Mouse (Mus musculus) MEL-GATA-1-ER (cell line): Measurements from ENCODE around the gene Foxs1.

Experiments used
- DNase-seq: peaks from one replicate; pipeline ENCODE4 v3.0.0-alpha.2; 2012; ENCODE audit warnings: low read depth; ENCODE audit errors: extremely low read depth

Foxs1 gene

GRCm38 (mm10) chr2:152928219-152928987, 4.6 kb downstream of the Foxs1 start:
- DNase-seq, result no peak

DNA sequence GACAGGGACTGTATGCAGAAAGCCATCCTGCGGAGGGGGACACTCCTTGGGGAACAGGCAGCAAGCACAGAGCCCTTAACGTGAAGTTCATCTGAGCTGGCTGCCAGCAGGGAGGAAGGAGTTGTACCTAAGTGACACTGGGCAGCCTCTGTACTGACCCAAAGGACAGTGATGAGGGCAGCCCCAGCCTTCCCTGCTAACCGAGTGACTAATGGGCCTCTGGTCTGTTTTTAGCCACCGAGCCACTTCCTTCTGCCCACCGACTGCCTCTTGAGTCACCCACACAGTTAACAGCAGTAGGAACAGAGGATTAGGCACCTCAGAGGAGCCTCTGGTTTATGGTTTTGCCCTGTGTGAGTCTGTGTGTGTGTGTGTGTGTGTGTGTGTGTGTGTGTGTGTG, 5.6 kb downstream of the Foxs1 start:
- no peak for DNase-seq

- DNase-seq, result no peak
These were observed 6.1 kb downstream of the Foxs1 start for GRCm38 (mm10) chr2:152926896-152927295.

GRCm38 (mm10) chr2:152925189-152925872, 7.7 kb downstream of the Foxs1 start:
- no peak for DNase-seq

- DNase-seq, result no peak
These were observed 8.5 kb downstream of the Foxs1 start for GRCm38 (mm10) chr2:152924543-152924942.

DNA sequence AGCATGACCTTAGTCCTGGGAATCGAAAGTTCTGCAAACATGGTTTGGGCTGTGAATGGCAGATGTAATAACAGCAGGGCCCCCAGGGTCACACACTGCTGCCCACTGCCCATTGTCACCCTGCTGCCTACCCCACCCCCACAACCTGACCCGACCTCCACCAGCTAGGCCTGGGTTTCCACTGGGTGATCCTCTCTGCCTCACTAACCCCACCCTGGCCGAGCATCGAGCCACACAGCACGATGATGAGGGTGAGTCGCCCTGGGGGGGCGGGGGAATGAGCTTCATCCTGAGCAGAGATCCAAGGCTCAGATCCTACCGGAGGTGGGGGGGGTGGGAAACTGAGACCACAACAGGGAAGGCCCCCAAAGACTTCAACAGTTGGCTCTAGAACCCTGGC, 8.9 kb downstream of the Foxs1 start:
- DNase-seq, result peak; percentile 6

- DNase-seq, result no peak
These were observed 9.4 kb downstream of the Foxs1 start for GRCm38 (mm10) chr2:152923621-152924020.

- DNase-seq, result no peak
These were observed 10.6 kb downstream of the Foxs1 start for GRCm38 (mm10) chr2:152922376-152922775.

- no peak for DNase-seq
These were observed 15.3 kb downstream of the Foxs1 start for GRCm38 (mm10) chr2:152917671-152918070.

DNA sequence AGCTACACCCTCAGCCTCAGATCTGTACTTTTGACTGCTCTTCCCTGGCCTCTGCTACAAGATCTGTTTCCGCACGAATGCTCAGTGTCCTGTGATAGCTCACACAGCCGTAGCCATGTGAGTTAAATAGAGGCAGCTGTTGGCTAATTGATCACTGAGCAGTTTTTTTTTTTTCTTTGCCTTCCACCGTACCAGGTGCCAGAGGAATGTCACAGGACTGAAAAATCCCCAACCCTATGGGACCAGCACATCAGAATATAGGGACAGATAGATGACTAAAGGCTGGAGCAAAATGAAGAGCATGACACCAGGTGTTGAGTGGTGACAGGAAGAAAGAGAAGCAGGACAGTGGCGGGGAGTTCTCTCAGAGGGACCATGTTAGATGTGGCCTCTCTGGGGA, 16.9 kb downstream of the Foxs1 start:
- no peak for DNase-seq

DNA sequence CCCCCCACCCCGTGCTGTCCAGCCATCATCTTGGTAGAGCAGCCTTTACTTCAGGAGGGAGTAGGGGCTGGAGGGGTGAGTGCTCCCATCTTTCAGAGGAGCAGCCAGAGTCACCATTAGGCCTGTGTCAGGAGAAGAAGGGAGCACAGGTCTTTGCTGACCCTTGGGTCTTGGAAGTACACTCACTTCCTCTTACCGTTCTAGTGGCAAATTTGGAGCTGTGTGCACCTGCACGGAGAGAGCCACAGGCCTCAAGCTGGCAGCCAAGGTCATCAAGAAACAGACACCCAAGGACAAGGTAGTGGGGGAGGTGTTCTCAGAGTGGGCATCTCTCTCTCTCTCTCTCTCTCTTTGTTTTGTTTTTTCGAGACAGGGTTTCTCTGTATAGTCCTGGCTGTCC, 17.6 kb downstream of the Foxs1 start:
- DNase-seq, result no peak

DNA sequence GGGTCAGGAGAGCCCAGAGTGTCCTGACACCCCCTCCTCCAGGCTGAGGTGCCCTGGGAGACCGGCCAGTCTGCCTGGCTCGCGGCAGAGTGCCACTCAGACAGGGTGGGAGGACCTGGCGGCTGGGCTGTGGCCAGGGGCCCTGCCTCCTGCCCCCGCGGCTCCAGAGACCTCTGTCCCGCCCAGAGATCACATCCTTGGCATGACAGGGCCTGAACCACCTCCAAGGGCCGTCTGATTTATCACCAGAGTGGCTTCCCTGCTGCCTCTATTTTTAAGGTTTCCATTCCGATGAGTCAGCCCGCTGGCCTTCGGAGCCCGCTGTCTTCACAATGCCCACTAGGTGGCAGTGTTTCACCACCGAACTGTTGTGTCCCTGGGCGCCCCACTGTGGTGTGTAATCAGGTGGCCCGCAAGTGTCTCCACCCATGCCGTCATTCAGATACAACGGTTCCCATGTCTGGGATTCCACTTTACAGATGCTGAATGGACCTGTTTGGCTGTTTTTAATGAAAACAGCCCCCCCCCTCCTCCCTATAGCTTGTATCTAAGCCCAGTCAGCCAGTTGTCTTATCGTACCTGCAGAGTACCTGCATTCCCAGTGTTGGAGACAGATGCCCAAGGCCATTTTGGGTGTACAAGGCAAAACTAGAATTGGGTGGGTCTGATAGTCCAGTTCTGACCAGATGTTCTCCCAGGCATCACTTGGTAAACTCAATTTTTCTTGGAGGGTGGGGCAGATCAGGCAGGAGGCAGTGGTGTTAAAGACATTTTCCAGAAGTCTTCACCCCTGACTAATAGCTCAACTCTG, 18.5 kb downstream of the Foxs1 start:
- DNase-seq, result peak; percentile 62

GRCm38 (mm10) chr2:152913471-152913870, 19.5 kb downstream of the Foxs1 start:
- DNase-seq, result no peak

GRCm38 (mm10) chr2:152911432-152911831, 21.6 kb downstream of the Foxs1 start:
- no peak for DNase-seq

- DNase-seq, result no peak
These were observed 22.0 kb downstream of the Foxs1 start, which contains the start of gene Mylk2 for GRCm38 (mm10) chr2:152911031-152911430. Gene Mylk2 (plus strand): TSS chr2:152911352.

- no peak for DNase-seq
These were observed 23.2 kb downstream of the Foxs1 start for GRCm38 (mm10) chr2:152909848-152910247.

- DNase-seq, result no peak
These were observed 25.7 kb downstream of the Foxs1 start for GRCm38 (mm10) chr2:152907114-152907943.

- DNase-seq, result no peak
These were observed 26.6 kb downstream of the Foxs1 start for GRCm38 (mm10) chr2:152906274-152907037.

GRCm38 (mm10) chr2:152905036-152905829, 27.8 kb downstream of the Foxs1 start:
- DNase-seq, result no peak
